Mouse (Mus musculus) left cerebral cortex, adult 18-20 months (tissue): Measurements from ENCODE around the gene Rgl3. TPM values are rescaled to one million over a fixed set of nuclear protein-coding genes. Genes with fewer than 3 reads are reported as not detected.
A peak's percentile ranks its signal among the peaks of the same experiment; 100 is the strongest.

Experiments used
- DNase-seq, 2 experiments: peaks; one replicate each; pipeline ENCODE4 v3.0.0; 2021 to 2022; ENCODE audit warnings: low spot score in 2 of 2, mixed read lengths in 1 of 2
- total RNA-seq, 2 experiments: library from RNA; stranded (reverse); gene quantifications; 2 replicates each; pipeline ENCODE4 v1.2.3; 2021

The Rgl3 gene
- total RNA-seq, 2 experiments from 2014 or later: 3.7 to 4.0 TPM

- no peak for DNase-seq
Measured at GRCm38 (mm10) chr9:21987592-21988342, 1.5 kb downstream of the Rgl3 start.

- no peak for DNase-seq
Measured at GRCm38 (mm10) chr9:21983911-21984310, 5.3 kb downstream of the Rgl3 start.

GRCm38 (mm10) chr9:21978398-21979128 lies 10.7 kb downstream of the Rgl3 start:
- DNase-seq: no peak

- DNase-seq: no peak
Measured at GRCm38 (mm10) chr9:21977972-21978371, 11.3 kb downstream of the Rgl3 start.

GRCm38 (mm10) chr9:21977331-21977730 lies 11.9 kb downstream of the Rgl3 start:
- no peak for DNase-seq

GRCm38 (mm10) chr9:21976626-21977175 lies 12.5 kb downstream of the Rgl3 start:
- DNase-seq: no peak

- DNase-seq: no peak
Measured at GRCm38 (mm10) chr9:21969304-21969703, 19.9 kb downstream of the Rgl3 start.

- no peak for DNase-seq
Measured at GRCm38 (mm10) chr9:21968883-21969282, 20.4 kb downstream of the Rgl3 start.

GRCm38 (mm10) chr9:21963417-21963816 lies 25.8 kb downstream of the Rgl3 start, which contains the start of gene Epor:
TSS of gene Epor (minus strand) at chr9:21963506.
- DNase-seq: no peak

- DNase-seq: peak; percentile 78 to 86
Measured at GRCm38 (mm10) chr9:21962416-21963059, 26.7 kb downstream of the Rgl3 start.

- DNase-seq: no peak
Measured at GRCm38 (mm10) chr9:21962010-21962409, 27.2 kb downstream of the Rgl3 start.

GRCm38 (mm10) chr9:21961366-21961980 lies 27.8 kb downstream of the Rgl3 start:
- DNase-seq: no peak

- DNase-seq: no peak
Measured at GRCm38 (mm10) chr9:21960558-21961208, 28.6 kb downstream of the Rgl3 start.

GRCm38 (mm10) chr9:21960135-21960534 lies 29.1 kb downstream of the Rgl3 start:
- no peak for DNase-seq

GRCm38 (mm10) chr9:21959244-21959643 lies 30.0 kb downstream of the Rgl3 start:
- DNase-seq: no peak

- DNase-seq: no peak
Measured at GRCm38 (mm10) chr9:21958372-21958771, 30.9 kb downstream of the Rgl3 start.

- DNase-seq: peak; percentile 99
Measured at GRCm38 (mm10) chr9:21955570-21956281, 33.5 kb downstream of the Rgl3 start, which contains the start of gene Swsap1. TSS of gene Swsap1 (plus strand) at chr9:21955755.

- DNase-seq: no peak
Measured at GRCm38 (mm10) chr9:21955225-21955569, 34.0 kb downstream of the Rgl3 start.

- DNase-seq: no peak
Measured at GRCm38 (mm10) chr9:21954635-21955034, 34.6 kb downstream of the Rgl3 start.

GRCm38 (mm10) chr9:21953600-21953999 lies 35.6 kb downstream of the Rgl3 start:
- peak in 1 of 2 experiments; percentile 66 for DNase-seq
